Mouse (Mus musculus) lung, postnatal 0 days (tissue): Measurements from ENCODE around the gene Irgm1. TPM values are rescaled to one million over a fixed set of nuclear protein-coding genes. Genes with fewer than 3 reads are reported as not detected.
"Not testable (repeated sequence)": the region's sequence is repeated elsewhere in the genome, so short reads cannot be mapped to it uniquely, and the experiment has no call there.

Experiments used
- ATAC-seq: fragments of 200-750 bp; cut with Nextera tagmentation; 2 replicates; pipeline ENCODE4 v1.8.0; 2017; ENCODE audit warnings: moderate library complexity
- DNase-seq: peaks from one replicate; pipeline ENCODE4 v3.0.0-alpha.2; 2016; ENCODE audit warnings: low spot score
- H3K27ac ChIP-seq: fragments of 300-500 bp; sonication (generic); 2 replicates; pipeline ENCODE4 v1.5.1; 2014; ENCODE audit warnings: antibody characterized with exemption, mild to moderate bottlenecking, low read length, mixed read lengths
- H3K27me3 ChIP-seq: fragments of 300-500 bp; sonication (generic); replicated peaks from 2 replicates; pipeline ENCODE4 v1.6.1; 2014; ENCODE audit warnings: low read length, mixed read lengths; ENCODE audit not compliant: insufficient read depth
- H3K36me3 ChIP-seq: fragments of 300-500 bp; sonication (generic); 2 replicates; pipeline ENCODE4 v1.6.1; 2014; ENCODE audit warnings: low read length, mixed read lengths; ENCODE audit not compliant: insufficient read depth
- H3K4me1 ChIP-seq: fragments of 300-500 bp; sonication (generic); 2 replicates; pipeline ENCODE4 v1.6.1; 2014; ENCODE audit warnings: antibody characterized with exemption, low read depth, low read length, mixed read lengths; ENCODE audit not compliant: insufficient read depth
- H3K4me2 ChIP-seq: fragments of 300-500 bp; sonication (generic); replicated peaks from 2 replicates; pipeline ENCODE4 v1.6.1; 2014; ENCODE audit warnings: low read depth, mild to moderate bottlenecking, low read length, moderate library complexity, mixed read lengths
- H3K4me3 ChIP-seq: fragments of 300-500 bp; sonication (generic); 2 replicates; pipeline ENCODE4 v1.5.1; 2014; ENCODE audit warnings: low read depth, low read length
- H3K9ac ChIP-seq: fragments of 300-500 bp; sonication (generic); replicated peaks from 2 replicates; pipeline ENCODE4 v1.6.1; 2014; ENCODE audit warnings: low read depth, mild to moderate bottlenecking
- H3K9me3 ChIP-seq: fragments of 300-500 bp; sonication (generic); 2 replicates; pipeline ENCODE4 v1.6.1; 2016; ENCODE audit warnings: low read length, mixed read lengths
- CTCF ChIP-seq: IDR thresholded peaks from 2 replicates; pipeline ENCODE4 v1.5.1; 2016; ENCODE audit warnings: antibody characterized with exemption, mild to moderate bottlenecking
- EP300 ChIP-seq: IDR thresholded peaks from 2 replicates; pipeline ENCODE4 v1.6.1; 2016; ENCODE audit warnings: antibody characterized with exemption, mild to moderate bottlenecking, control low read depth
- WGBS: fragments of 180-500 bp; shearing (Covaris S2); extraction: QIAGEN DNeasy Blood & Tissue Kit; methylation state at CpG from one replicate; pipeline ENCODE4 v1.1.7; 2014; 5-methylcytosine and 5-hydroxymethylcytosine counted together
- polyA plus RNA-seq: library from polyadenylated mRNA; unstranded; fragments of >200 nt; fragmentation: Nextera tagmentation; extraction: Ambion mirVana; gene quantifications from 2 replicates; pipeline ENCODE4 v1.2.1, GENCODE M21; 2015

Irgm1 gene
- polyA plus RNA-seq, 1 experiment from 2014 or later: 20.2 TPM

GRCm38 (mm10) chr11:48822768-48823512, 48.5 kb downstream of the Irgm1 start:
- Histone ChIP-seq H3K9me3 (no peaks in the 10 kb centered on the region), H3K4me2 (peak overlapping the region; percentile 52), H3K27ac (no peak overlapping the region), H3K9ac (no peak overlapping the region), H3K4me1 (peaks cover 6% of the 10 kb centered on the region; the same call in 1 of the 2 replicates), H3K36me3 (no peaks in the 10 kb centered on the region), H3K4me3 (peak overlapping the region; percentile 28; the same call in 1 of the 2 replicates), H3K27me3 (0 out of 2 replicates have a peak, but pooled peaks cover 6% of the 10 kb centered on the region)
- no peak for TF ChIP-seq EP300
- TF ChIP-seq CTCF: no peak
- ATAC-seq (no peak), DNase-seq (no peak)
- WGBS: 38% methylated on average over 14 of the region's 14 CpGs

GRCm38 (mm10) chr11:48821299-48821698, 50.2 kb downstream of the Irgm1 start:
- not testable (repeated sequence) for H3K27ac ChIP-seq, H3K9ac ChIP-seq, ATAC-seq, H3K9me3 ChIP-seq, DNase-seq, H3K4me1 ChIP-seq, H3K27me3 ChIP-seq, H3K36me3 ChIP-seq, H3K4me3 ChIP-seq, H3K4me2 ChIP-seq
- 83% methylated on average over 14 of the region's 14 CpGs for WGBS

GRCm38 (mm10) chr11:48820308-48820674, 51.2 kb downstream of the Irgm1 start:
- no peak for DNase-seq
- no peaks in the 10 kb centered on the region for H3K36me3 ChIP-seq
- H3K27ac ChIP-seq: no peak overlapping the region

GRCm38 (mm10) chr11:48819614-48820307, 51.7 kb downstream of the Irgm1 start:
- Histone ChIP-seq H3K4me2 (no peak overlapping the region), H3K9me3 (no peaks in the 10 kb centered on the region), H3K27me3 (0 out of 2 replicates have a peak, but pooled peaks cover 6% of the 10 kb centered on the region), H3K4me3 (no peak overlapping the region), H3K36me3 (no peaks in the 10 kb centered on the region), H3K27ac (no peak overlapping the region), H3K9ac (no peak overlapping the region), H3K4me1 (peaks cover 11% of the 10 kb centered on the region; the same call in 1 of the 2 replicates)
- DNase-seq: peak; percentile 37
- no peak for ATAC-seq
- TF ChIP-seq CTCF (no peak), EP300 (no peak)
- WGBS: 61% methylated on average over 7 of the region's 7 CpGs

More at GRCm38 (mm10) chr11:48820308-48820674, 51.2 kb downstream of the Irgm1 start:
- no peak for ATAC-seq
- 0 out of 2 replicates have a peak, but pooled peaks cover 6% of the 10 kb centered on the region for H3K27me3 ChIP-seq
- TF ChIP-seq EP300 (no peak), CTCF (no peak)
- peaks cover 9% of the 10 kb centered on the region; the same call in 1 of the 2 replicates for H3K4me1 ChIP-seq
- H3K9me3 ChIP-seq: no peaks in the 10 kb centered on the region
- H3K4me3 ChIP-seq: no peak overlapping the region
- no peak overlapping the region for H3K9ac ChIP-seq
- H3K4me2 ChIP-seq: no peak overlapping the region

GRCm38 (mm10) chr11:48818346-48818745, 53.1 kb downstream of the Irgm1 start:
- H3K9me3 ChIP-seq: no peaks in the 10 kb centered on the region
- H3K27me3 ChIP-seq: no peaks in the 10 kb centered on the region
- H3K4me2 ChIP-seq: peak overlapping the region; percentile 90
- WGBS: under 1% methylated on average over 16 of the region's 16 CpGs
- ATAC-seq (0 out of 2 replicates have a peak, but pooled peaks have one; percentile 2), DNase-seq (peak; percentile 95)
- H3K4me3 ChIP-seq: peak overlapping the region; percentile 62
- H3K36me3 ChIP-seq: no peaks in the 10 kb centered on the region
- TF ChIP-seq CTCF (no peak), EP300 (peak; percentile 49; the same call in 1 of the 2 replicates)
- peaks cover 6% of the 10 kb centered on the region; the same call in 1 of the 2 replicates for H3K4me1 ChIP-seq
- peak overlapping the region; percentile 43 for H3K9ac ChIP-seq
- peak overlapping the region; percentile 97 for H3K27ac ChIP-seq

GRCm38 (mm10) chr11:48817794-48818193, 53.7 kb downstream of the Irgm1 start:
- DNase-seq (no peak), ATAC-seq (no peak)
- peak overlapping the region; percentile 90 for H3K4me2 ChIP-seq
- H3K9ac ChIP-seq: peak overlapping the region; percentile 43
- peak overlapping the region; percentile 97 for H3K27ac ChIP-seq
- H3K36me3 ChIP-seq: no peaks in the 10 kb centered on the region
- H3K4me3 ChIP-seq: peak overlapping the region; percentile 62
- TF ChIP-seq EP300 (no peak), CTCF (no peak)
- no peaks in the 10 kb centered on the region for H3K27me3 ChIP-seq
- H3K9me3 ChIP-seq: no peaks in the 10 kb centered on the region
- 4% methylated on average over 9 of the region's 9 CpGs for WGBS
- H3K4me1 ChIP-seq: peaks cover 6% of the 10 kb centered on the region; the same call in 1 of the 2 replicates
